ENCODE assay signal across 12 mouse cellular contexts in the genomic region with DNA sequence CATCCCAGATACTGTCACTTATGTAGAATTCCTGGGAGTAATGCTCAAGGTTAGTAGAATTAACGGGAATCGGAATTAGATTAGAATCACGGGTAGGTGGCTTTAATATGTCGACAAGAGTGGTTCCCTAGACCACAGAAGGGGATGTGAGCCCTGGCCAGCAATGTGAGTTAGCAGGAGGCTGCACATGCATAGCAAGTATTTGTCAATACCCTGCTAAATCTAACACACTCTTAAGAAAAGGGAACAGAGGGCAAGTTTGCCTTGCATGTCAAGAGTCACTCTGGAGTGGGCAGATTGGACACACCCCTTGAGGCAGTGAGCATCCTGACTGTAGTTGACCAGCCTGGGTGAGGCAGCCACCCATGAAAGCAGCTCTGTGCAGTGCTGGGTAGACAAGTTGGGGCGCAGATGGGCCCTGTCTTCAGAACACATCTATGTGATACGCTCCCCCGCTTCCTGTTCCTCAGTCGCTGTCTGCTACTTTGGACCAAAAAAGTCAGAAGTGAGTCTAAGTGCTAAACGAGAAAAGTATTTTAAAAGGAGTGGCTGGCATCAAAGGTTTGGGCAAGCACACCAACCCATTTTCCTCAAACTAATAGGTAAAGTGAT.
"Had no signal": no experiment of that assay in that cellular context is flagged by ENCODE, and none has a peak within 500 bp of the region (broad histone marks: within the 10 kb centered on the region; RNA-seq: fewer than 3 reads in every experiment).

No protein-coding gene starts in this region.

- H3K4me3 ChIP-seq: limb, embryonic 13.5 days; midbrain, embryonic 12.5 days; stomach, embryonic 15.5 days had no signal

- H3K27ac ChIP-seq: limb, embryonic 13.5 days; liver, embryonic 14.5 days; midbrain, embryonic 12.5 days; stomach, embryonic 15.5 days had no signal

- H3K9ac ChIP-seq: limb, embryonic 13.5 days; liver, embryonic 14.5 days; midbrain, embryonic 12.5 days; stomach, embryonic 15.5 days had no signal

- H3K9me3 ChIP-seq: limb, embryonic 13.5 days; midbrain, embryonic 12.5 days; stomach, embryonic 15.5 days had no signal

- H3K4me1 ChIP-seq: limb, embryonic 13.5 days; stomach, embryonic 15.5 days had no signal

- H3K4me2 ChIP-seq: limb, embryonic 13.5 days; midbrain, embryonic 12.5 days; stomach, embryonic 15.5 days had no signal

- H3K27me3 ChIP-seq: midbrain, embryonic 12.5 days; stomach, embryonic 15.5 days had no signal

- DNase-seq: kidney, adult 11 months; kidney, adult 9 months; kidney, postnatal 10 days; kidney, postnatal 4 days; left cerebral cortex, postnatal 4 days; right cerebral cortex, postnatal 14 days; thymus, adult 2 months; thymus, postnatal 25 days had no signal

- H3K36me3 ChIP-seq: limb, embryonic 13.5 days; midbrain, embryonic 12.5 days; stomach, embryonic 15.5 days had no signal
